Mouse (Mus musculus): ENCODE data around the gene Hivep2. TPM values are rescaled to one million over a fixed set of nuclear protein-coding genes. Genes with fewer than 3 reads are reported as not detected.

The Hivep2 gene
- polyA plus RNA-seq, 1 experiment, result 6.3 TPM

DNA sequence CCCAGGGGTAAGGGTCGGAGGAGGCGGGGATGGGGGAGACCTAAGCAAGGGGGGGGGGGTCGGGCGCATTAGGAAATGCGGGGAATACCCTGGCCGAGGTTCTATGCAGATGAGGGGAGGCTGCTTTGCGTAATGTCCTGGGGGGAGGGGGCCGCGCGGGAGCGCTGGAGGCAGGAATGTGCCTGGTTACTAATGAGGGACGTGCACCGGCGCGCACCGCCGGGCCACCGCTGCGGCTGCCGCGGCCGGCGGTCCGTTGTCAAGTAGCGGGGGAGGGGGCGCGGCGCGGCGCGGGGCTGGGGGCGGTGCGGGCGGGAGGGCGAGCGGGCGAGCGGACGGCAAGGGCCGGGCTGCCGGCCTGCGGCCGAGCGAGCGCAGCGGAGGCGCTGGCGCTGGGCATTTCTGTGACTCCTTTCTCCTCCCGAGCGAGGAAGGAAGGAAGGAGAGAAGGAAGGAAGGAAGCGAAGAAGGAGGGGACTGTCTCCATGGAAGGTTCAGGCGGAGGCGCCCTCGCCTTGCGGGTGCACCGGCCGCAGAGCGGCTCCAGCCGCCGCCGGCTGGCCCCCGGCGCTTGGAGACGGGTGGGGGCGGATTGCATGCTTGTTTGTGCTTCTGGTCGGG, 1.1 kb downstream of the Hivep2 start:
- H3K4me3 ChIP-seq (replicated peaks; ENCODE audit: control insufficient read depth, low read depth, low read length), result peak overlapping the region; percentile 70
- TF ChIP-seq CTCF (IDR thresholded peaks at IDR 0.05; ENCODE audit: control insufficient read depth, insufficient read depth, low read length) (no peak), POLR2A (IDR thresholded peaks at IDR 0.05; ENCODE audit: borderline replicate concordance, control insufficient read depth, low read depth, low read length) (no peak; the same call in 1 of the 2 replicates)
- under 1% methylated on average over 64 of the region's 66 CpGs for WGBS
- no peaks in the 10 kb centered on the region; the same call in 1 of the 2 replicates for H3K4me1 ChIP-seq (ENCODE audit: control insufficient read depth, insufficient read depth, low read length)
- H3K27ac ChIP-seq (ENCODE audit: control insufficient read depth, insufficient read depth, low read depth, low read length, poor library complexity), result peak overlapping the region; percentile 98

DNA sequence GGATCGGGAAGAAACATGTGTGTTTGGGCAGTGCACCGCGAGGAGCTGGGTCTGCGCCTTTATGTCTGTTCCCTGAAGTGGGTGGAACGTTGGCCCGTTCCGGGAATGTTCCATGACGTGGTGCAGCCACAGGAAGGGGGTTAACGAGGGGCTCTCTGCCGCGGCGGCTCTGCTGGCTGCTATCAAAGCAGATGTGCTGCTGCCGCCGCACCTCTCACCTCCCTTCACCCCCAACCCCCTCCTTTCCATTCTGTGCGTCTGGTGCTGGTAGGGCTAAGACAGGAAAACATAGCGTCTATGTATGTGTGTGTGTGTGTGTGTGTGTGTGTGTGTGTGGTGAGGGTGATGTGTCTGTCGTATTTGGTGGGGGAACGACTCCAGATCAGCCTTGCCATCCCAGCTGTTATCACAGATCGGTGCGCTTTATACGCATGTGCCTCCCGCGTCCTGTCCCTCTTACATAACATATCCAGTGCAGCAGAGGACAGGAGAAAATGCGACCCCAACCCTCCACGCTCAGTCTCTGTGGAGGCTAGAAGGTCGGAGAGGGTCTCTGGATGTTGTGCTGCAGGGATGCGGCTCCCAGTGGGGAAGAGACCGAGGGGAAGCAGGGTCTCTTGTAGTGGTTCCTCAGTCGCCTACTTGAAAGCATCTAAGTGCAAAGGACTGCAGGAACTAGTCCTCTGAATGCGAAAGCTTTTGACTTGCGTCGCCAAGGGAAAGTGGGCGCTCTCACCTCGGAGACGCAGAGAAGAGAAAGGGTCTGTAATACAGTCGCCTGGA, 1.8 kb downstream of the Hivep2 start:
- H3K4me1 ChIP-seq (ENCODE audit: control insufficient read depth, insufficient read depth, low read length), result no peaks in the 10 kb centered on the region; the same call in 1 of the 2 replicates
- H3K27ac ChIP-seq (ENCODE audit: control insufficient read depth, insufficient read depth, low read depth, low read length, poor library complexity), result peak overlapping the region; percentile 89
- no peak for TF ChIP-seq CTCF (IDR thresholded peaks at IDR 0.05; ENCODE audit: control insufficient read depth, insufficient read depth, low read length)
- TF ChIP-seq POLR2A (IDR thresholded peaks at IDR 0.05; ENCODE audit: borderline replicate concordance, control insufficient read depth, low read depth, low read length), result peak; percentile 27; the same call in 1 of the 2 replicates
- peak overlapping the region; percentile 70 for H3K4me3 ChIP-seq (replicated peaks; ENCODE audit: control insufficient read depth, low read depth, low read length)
- WGBS, result under 1% methylated on average over 36 of the region's 36 CpGs

- peak overlapping the region; percentile 89; the same call in 1 of the 2 replicates for H3K27ac ChIP-seq (ENCODE audit: control insufficient read depth, insufficient read depth, low read depth, low read length, poor library complexity)
- H3K4me3 ChIP-seq (replicated peaks; ENCODE audit: control insufficient read depth, low read depth, low read length), result peak overlapping the region; percentile 70
- 0% methylated on average over 5 of the region's 5 CpGs for WGBS
- TF ChIP-seq CTCF (IDR thresholded peaks at IDR 0.05; ENCODE audit: control insufficient read depth, insufficient read depth, low read length) (no peak), POLR2A (IDR thresholded peaks at IDR 0.05; ENCODE audit: borderline replicate concordance, control insufficient read depth, low read depth, low read length) (no peak)
- H3K4me1 ChIP-seq (ENCODE audit: control insufficient read depth, insufficient read depth, low read length), result no peaks in the 10 kb centered on the region; the same call in 1 of the 2 replicates
Measured at GRCm38 (mm10) chr10:13968234-13968555, 2.3 kb downstream of the Hivep2 start.

- Histone ChIP-seq H3K4me3 (replicated peaks; ENCODE audit: control insufficient read depth, low read depth, low read length) (no peak overlapping the region), H3K27ac (ENCODE audit: control insufficient read depth, insufficient read depth, low read depth, low read length, poor library complexity) (no peak overlapping the region), H3K4me1 (ENCODE audit: control insufficient read depth, insufficient read depth, low read length) (no peaks in the 10 kb centered on the region; the same call in 1 of the 2 replicates)
- TF ChIP-seq CTCF (IDR thresholded peaks at IDR 0.05; ENCODE audit: control insufficient read depth, insufficient read depth, low read length) (no peak), POLR2A (IDR thresholded peaks at IDR 0.05; ENCODE audit: borderline replicate concordance, control insufficient read depth, low read depth, low read length) (no peak)
- 34% methylated on average over 8 of the region's 8 CpGs for WGBS
Measured at GRCm38 (mm10) chr10:13968989-13969388, 3.1 kb downstream of the Hivep2 start.

- Histone ChIP-seq H3K4me1 (ENCODE audit: control insufficient read depth, insufficient read depth, low read length) (no peaks in the 10 kb centered on the region; the same call in 1 of the 2 replicates), H3K4me3 (replicated peaks; ENCODE audit: control insufficient read depth, low read depth, low read length) (no peak overlapping the region), H3K27ac (ENCODE audit: control insufficient read depth, insufficient read depth, low read depth, low read length, poor library complexity) (no peak overlapping the region)
- WGBS, result 53% methylated on average over 3 of the region's 3 CpGs
- TF ChIP-seq CTCF (IDR thresholded peaks at IDR 0.05; ENCODE audit: control insufficient read depth, insufficient read depth, low read length), result no peak
- no peak for TF ChIP-seq POLR2A (IDR thresholded peaks at IDR 0.05; ENCODE audit: borderline replicate concordance, control insufficient read depth, low read depth, low read length)
Measured at GRCm38 (mm10) chr10:13970321-13970720, 4.4 kb downstream of the Hivep2 start.

- H3K27ac ChIP-seq (ENCODE audit: control insufficient read depth, insufficient read depth, low read depth, low read length, poor library complexity), result no peak overlapping the region
- no peaks in the 10 kb centered on the region; the same call in 1 of the 2 replicates for H3K4me1 ChIP-seq (ENCODE audit: control insufficient read depth, insufficient read depth, low read length)
- H3K4me3 ChIP-seq (replicated peaks; ENCODE audit: control insufficient read depth, low read depth, low read length), result no peak overlapping the region
- 77% methylated on average over 5 of the region's 5 CpGs for WGBS
- TF ChIP-seq POLR2A (IDR thresholded peaks at IDR 0.05; ENCODE audit: borderline replicate concordance, control insufficient read depth, low read depth, low read length) (no peak), CTCF (IDR thresholded peaks at IDR 0.05; ENCODE audit: control insufficient read depth, insufficient read depth, low read length) (no peak)
Measured at GRCm38 (mm10) chr10:13971268-13971667, 5.4 kb downstream of the Hivep2 start.

GRCm38 (mm10) chr10:13973563-13974179, 7.8 kb downstream of the Hivep2 start:
- Histone ChIP-seq H3K4me1 (ENCODE audit: control insufficient read depth, insufficient read depth, low read length) (no peaks in the 10 kb centered on the region; the same call in 1 of the 2 replicates), H3K4me3 (replicated peaks; ENCODE audit: control insufficient read depth, low read depth, low read length) (no peak overlapping the region), H3K27ac (ENCODE audit: control insufficient read depth, insufficient read depth, low read depth, low read length, poor library complexity) (no peak overlapping the region)
- TF ChIP-seq CTCF (IDR thresholded peaks at IDR 0.05; ENCODE audit: control insufficient read depth, insufficient read depth, low read length) (no peak), POLR2A (IDR thresholded peaks at IDR 0.05; ENCODE audit: borderline replicate concordance, control insufficient read depth, low read depth, low read length) (no peak)
- WGBS, result 88% methylated on average over 7 of the region's 7 CpGs

- TF ChIP-seq CTCF (IDR thresholded peaks at IDR 0.05; ENCODE audit: control insufficient read depth, insufficient read depth, low read length) (no peak), POLR2A (IDR thresholded peaks at IDR 0.05; ENCODE audit: borderline replicate concordance, control insufficient read depth, low read depth, low read length) (no peak)
- Histone ChIP-seq H3K4me1 (ENCODE audit: control insufficient read depth, insufficient read depth, low read length) (no peaks in the 10 kb centered on the region; the same call in 1 of the 2 replicates), H3K4me3 (replicated peaks; ENCODE audit: control insufficient read depth, low read depth, low read length) (no peak overlapping the region), H3K27ac (ENCODE audit: control insufficient read depth, insufficient read depth, low read depth, low read length, poor library complexity) (no peak overlapping the region)
- 83% methylated on average over 7 of the region's 7 CpGs for WGBS
Measured at GRCm38 (mm10) chr10:13974472-13974871, 8.6 kb downstream of the Hivep2 start.
